Mouse (Mus musculus) left cerebral cortex, adult 6 months (tissue): Measurements from ENCODE around the gene Gm1123. TPM values are rescaled to one million over a fixed set of nuclear protein-coding genes. Genes with fewer than 3 reads are reported as not detected.

ENCODE experiments used
- long read RNA-seq, 2 experiments: library from polyadenylated mRNA; unstranded; transcript quantifications; one replicate each; pipeline ENCODE4 v2.0.0; 2019 to 2020
- polyA plus RNA-seq: library from polyadenylated mRNA; unstranded; fragments of <200 nt; fragmentation: Nextera tagmentation; gene quantifications from 2 replicates; pipeline ENCODE4 v1.2.3, GENCODE M21; 2021

Gm1123 gene
- polyA plus RNA-seq, result 0.12 TPM in 1 of 2 replicates, not detected in the other
- long read RNA-seq, experiment 1, result 0 reads
- long read RNA-seq, experiment 2, result 0 reads

DNA sequence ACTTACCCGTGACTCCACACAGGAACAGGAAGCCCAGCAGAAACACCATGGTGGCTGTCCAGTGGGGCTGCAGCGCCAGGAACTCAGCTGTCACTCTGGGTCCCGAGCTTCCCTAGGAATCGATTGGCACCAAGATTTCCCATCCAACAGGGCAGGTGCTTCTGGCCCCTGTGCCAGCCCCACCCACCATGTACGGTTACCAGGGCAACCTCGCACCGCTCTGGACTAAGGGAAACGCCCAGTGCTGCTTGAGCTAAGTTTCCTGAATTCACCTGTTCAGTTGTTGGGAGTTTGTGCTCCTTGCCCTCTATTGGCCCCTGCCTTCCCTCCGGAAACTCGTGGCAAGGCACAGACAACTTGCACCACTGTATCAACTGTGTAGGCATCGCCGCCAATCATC lies at the start of gene Gm1123:
Gene Gm1123, minus strand, starts transcription at position 141 of the 400 bp plus-strand sequence.

DNA sequence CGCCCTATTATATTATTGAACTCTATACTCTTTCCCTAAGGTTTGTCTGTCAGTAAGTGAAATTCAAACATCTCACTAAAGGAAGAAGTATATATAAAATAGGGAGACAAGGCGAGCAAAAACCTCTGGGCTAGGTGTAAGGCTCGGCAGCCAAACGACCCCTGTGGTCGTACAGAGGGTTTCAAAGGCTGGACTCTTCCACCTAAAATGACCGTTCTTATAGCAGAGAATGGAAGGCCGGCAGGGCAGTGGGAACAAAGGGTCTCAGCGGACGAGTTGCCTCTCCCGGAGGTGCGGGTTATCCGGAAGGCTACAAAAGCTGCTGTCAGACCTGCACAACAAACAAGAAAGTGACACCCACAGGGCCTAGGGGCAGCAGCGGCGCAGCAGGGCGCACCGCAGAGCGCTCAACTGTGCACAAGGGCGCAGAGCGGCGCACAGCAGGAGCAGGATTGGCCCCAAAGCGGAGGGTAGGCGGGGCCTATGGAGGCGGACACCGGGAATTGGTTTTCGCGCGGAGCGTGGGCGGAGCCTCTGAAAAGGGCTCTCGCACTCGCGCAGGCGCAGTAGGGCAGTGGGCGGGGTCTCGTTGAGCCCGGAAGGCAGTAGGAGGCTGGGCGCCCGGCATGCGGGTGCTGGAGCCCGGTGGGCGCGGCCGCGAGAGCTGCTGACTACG lies 49.6 kb downstream of the Gm1123 start, which contains the start of gene Faim:
Gene Faim, plus strand, starts transcription at position 574 of the 676 bp plus-strand sequence.

Other genes with a start within 250 kb of the Gm1123 start
- gene Prr23a1, start 193.2 kb downstream of the Gm1123 start, polyA plus RNA-seq, result not detected in 2 replicates
- not detected in 2 replicates for gene Prr23a2, start 179.2 kb downstream of the Gm1123 start, polyA plus RNA-seq
- not detected in 2 replicates for gene Prr23a3, start 170.9 kb downstream of the Gm1123 start, polyA plus RNA-seq
- gene 7420426K07Rik, start 132.6 kb downstream of the Gm1123 start, polyA plus RNA-seq, result not detected in 2 replicates
- gene Foxl2, start 80.4 kb downstream of the Gm1123 start, polyA plus RNA-seq, result 0.10 and 0.24 TPM in 2 replicates
- 58.6 and 65.6 TPM in 2 replicates for gene Faim, start 49.3 kb downstream of the Gm1123 start, polyA plus RNA-seq
- 3.0 and 4.2 TPM in 2 replicates for gene Pik3cb, start 104.9 kb upstream of the Gm1123 start, polyA plus RNA-seq
- not detected in 2 replicates for gene Faiml, start 201.5 kb upstream of the Gm1123 start, polyA plus RNA-seq
- gene Cep70, start 207.7 kb upstream of the Gm1123 start, polyA plus RNA-seq, result 10.7 and 11.7 TPM in 2 replicates